Mouse (Mus musculus): ENCODE results near the gene Larp1b.

- no peak for TF ChIP-seq CTCF (IDR thresholded peaks at IDR 0.05; ENCODE audit: extremely low read depth, insufficient read length, insufficient replicate concordance, low read depth, low read length)
- TF ChIP-seq POLR2A (IDR thresholded peaks at IDR 0.05; ENCODE audit: low read depth, low read length), result no peak
These were observed 45.5 kb downstream of the Larp1b start for GRCm38 (mm10) chr3:40995161-40995560.

All from small intestine, adult 2 months (tissue).